Mouse (Mus musculus): ENCODE data around the gene Lsm14b.

The Lsm14b gene

DNA sequence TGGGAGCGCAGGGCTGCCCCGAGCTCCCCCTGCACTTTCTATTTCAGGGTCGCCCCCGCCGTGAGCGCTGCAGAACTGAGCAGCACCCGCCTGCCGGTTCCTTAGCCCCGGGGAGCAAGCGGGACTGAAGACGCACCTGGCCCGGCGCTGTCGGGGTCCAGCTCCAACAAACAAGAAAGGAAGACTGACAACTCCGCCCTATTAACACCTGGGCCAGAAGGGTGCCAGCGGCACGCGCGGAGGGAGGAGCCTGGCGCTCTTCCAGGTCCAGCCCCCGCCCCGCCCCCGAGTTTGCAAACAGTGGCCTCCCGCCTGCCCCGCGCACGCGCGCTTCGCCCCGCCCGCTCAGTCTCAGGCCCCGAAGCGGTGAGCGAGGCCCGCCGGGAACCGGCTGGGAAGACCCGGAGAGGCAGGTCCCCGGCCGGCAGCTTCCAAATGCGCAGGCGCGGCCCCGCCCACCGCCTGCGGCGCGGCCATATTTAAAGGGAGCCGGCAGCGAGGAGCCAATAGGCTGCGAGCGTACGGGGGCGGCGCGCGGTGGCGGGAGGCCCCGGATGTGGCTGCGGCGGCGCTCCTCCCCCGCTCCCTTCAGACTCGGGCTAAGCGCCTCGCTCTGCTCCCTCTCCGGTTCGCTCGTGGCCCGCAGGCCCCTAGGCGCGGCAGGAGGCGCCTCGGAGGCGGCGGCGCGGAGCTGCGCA lies at the start of gene Lsm14b:
Gene Lsm14b, plus strand, starts transcription at position 587 of the 698 bp plus-strand sequence.
- DNase-seq (ENCODE audit: low read depth, low spot score), result peak; percentile 98

DNA sequence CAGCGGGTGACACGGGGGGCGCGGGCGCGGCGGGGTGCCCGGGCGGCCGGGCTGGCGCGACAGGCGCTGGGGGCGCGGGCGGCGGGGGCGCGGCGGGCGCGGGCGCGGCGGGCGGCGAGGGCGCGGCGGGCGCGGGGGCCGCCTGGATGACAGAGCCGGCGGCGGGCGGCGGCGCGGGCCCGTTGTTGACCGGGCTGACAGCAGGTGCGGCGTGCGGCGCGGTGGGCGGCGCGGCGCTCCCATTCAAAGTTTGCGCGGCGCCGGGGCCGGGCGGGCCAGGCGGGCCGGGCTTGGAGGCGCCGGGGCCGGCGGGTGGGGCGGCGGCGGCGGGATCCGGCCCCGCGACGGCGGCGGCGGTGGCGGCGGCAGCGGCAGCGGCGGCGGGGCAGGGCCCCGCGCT lies 48.9 kb upstream of the Lsm14b start:
- DNase-seq (ENCODE audit: low read depth, low spot score), result no peak

DNA sequence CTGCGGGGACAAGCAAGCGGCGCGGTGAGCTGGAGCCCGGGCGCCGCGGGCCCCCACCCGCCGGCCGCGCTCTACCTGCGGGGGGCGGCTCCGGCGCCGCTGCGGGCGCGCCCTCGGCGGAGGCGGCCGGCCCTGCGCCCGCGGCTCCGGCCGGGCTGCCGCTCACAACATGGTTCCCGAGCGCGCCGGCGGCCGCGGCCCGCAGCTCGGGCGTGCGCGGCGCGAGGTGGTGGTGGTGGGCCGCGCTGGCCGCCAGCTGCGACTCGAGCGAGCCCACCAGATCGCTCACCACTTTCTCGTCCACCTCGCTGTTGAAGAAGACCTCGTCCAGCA lies 48.5 kb upstream of the Lsm14b start:
- DNase-seq (ENCODE audit: low read depth, low spot score), result no peak

GRCm38 (mm10) chr2:179976628-179977343 lies 48.0 kb upstream of the Lsm14b start, which contains the start of gene Taf4:
Gene Taf4 (minus strand): TSS chr2:179976646.
- DNase-seq (ENCODE audit: low read depth, low spot score), result peak; percentile 86

DNA sequence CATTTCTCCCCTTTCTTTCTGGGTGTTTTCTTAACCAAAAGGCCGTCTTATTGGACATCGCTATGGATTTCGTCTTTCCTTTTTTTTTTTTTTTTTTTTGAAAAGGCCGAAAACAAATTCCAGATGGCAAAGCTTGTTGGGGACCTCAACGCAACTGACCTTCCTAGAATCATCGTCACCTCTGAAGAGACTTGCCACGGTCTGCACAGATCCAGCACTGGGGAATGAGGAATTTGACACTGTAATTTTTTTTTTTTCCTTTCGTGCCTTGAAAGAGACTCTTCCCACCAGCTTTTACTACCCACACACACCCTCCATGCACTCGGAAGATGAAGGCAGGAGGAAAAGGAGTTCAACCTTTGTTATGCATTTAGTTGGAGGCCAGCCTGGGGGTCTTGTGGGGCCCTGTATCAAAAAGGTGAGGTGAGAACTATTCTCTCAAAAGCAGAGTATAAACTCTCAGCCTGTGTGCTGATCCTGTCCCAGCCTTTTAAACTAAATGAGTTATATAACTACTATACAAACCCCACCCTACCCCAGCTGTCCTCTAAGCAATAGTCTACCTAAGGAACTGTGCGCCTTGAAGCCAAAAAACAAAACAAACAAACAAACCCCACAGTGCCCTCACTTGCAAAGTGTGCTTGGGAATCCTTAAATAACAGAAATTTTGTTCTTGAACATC lies 47.3 kb upstream of the Lsm14b start:
- DNase-seq (ENCODE audit: low read depth, low spot score), result no peak

DNA sequence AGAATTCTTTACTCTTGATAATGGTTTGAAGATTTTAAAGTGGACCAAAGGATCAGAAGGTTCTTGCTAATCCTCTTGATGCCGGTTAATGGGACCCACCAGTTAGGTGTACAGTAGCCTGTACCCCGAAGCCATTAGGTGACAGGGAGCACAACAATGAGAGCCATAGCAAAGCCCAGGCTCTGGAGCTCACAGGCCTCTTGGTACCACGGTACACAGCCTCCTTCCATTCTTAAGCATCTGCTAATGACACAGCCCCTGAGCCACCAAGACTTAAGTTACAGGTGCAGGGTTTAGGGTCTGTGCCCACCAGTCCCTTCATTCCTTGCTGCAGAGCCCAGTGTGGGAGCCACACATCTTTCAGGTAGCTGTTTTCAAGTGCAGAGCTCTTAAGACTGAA lies 46.5 kb upstream of the Lsm14b start:
- DNase-seq (ENCODE audit: low read depth, low spot score), result no peak

DNA sequence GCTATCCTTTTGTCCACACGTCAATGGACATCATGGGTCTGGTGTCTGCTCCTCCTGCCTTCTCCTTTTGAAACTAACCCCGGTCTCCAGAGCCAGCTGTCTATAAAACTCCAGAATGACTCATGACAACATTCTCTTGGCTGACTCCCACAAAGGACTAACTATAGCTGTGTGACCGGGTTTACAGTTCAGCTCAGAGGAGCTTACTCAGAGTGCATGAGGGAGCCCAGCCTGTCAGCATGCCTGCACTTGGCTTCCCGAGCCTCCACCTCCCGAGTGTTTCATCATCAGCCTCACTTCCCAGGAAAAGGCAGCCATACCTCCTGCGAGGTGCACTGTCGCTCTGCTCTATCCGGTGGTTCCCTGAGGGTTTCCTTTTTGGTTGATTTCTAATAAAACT lies 45.0 kb upstream of the Lsm14b start:
- no peak for DNase-seq (ENCODE audit: low read depth, low spot score)

- DNase-seq (ENCODE audit: low read depth, low spot score), result no peak
These were observed 44.2 kb upstream of the Lsm14b start for GRCm38 (mm10) chr2:179980616-179981015.

DNA sequence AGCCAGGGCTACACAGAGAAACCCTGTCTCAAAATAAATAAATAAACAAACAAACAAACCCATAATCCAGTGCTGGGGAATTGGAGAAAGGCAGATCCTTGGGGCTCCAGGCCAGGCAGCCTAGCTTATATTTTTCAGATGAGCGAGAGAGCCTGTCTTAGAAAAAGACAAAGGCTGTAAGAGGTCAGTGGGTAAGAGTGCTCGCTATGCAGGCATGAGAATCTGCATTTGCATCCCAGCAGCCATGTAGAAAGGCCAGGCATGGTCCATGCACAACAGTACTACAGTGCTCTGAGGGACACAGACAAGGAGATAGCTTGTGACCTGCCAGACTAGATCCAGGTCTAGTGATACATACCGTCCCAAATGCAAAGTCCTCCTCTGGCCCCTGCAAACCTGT lies 42.1 kb upstream of the Lsm14b start:
- DNase-seq (ENCODE audit: low read depth, low spot score), result no peak

DNA sequence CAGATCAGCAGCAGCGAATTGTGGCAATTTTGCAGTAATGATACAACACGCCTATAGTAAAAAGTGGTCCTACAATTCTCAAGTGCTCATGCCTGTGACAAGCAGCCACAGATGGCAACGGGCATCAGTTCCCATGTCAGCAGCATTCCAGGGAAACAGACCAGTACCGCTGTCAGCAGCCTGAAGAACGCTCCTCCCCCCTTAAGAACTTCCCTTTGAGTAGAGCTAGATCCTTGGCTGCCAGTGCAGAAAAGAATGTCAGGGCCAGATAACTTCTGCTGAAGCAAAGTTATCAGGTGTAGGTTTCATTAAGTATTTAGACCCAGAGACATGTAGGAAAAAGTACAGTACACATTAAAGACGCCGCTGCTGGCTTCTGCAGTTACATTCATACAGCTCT lies 40.0 kb upstream of the Lsm14b start:
- no peak for DNase-seq (ENCODE audit: low read depth, low spot score)

- DNase-seq (ENCODE audit: low read depth, low spot score), result no peak
These were observed 39.1 kb upstream of the Lsm14b start for GRCm38 (mm10) chr2:179985695-179986094.

DNA sequence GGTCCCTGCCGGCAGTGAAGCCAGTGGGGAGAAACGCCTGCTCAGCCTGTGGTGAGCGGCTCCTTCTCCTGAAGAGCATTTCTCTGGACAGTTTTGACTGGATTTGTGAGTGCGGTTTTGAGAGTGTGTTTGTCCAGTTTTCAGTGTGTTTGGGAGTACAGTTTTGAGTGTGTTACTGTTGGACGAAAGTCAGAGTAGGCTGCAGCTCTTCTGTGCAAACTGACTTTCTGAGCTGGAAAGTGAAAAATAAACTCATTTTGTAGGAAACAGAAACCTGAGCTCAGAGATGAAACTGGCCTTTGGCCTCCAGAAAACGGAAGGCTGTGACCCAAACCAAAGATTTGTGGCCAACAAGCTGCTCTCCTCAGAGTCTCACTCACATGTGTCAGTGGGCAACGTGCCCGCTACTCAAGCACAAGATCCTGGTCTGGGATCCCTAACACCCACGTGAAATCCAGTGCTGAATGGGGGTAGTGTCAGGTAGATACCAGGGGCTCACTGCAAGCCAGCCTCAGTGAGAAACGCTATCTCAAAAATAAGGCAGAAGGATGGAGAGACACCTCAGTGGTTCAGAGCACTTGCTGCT lies 38.3 kb upstream of the Lsm14b start:
- no peak for DNase-seq (ENCODE audit: low read depth, low spot score)

DNA sequence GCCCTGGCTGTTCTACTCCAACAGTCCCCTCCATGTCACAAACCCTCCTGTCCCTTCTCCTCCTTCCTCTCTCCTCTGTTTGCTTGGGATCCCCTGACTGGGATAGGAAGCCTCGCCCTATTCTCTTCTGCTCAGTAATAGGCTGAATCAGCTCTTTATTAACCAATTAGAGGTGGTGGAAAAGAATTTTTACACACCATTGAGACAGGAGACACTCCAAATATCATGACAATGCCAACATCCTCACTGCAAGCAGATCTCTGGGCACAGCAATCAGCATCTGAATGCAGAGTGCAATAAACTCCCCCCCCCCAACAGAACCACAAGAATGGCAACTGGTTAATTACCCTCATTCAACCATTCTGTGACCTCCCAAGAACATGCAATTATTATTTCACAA lies 35.7 kb upstream of the Lsm14b start:
- DNase-seq (ENCODE audit: low read depth, low spot score), result no peak

- DNase-seq (ENCODE audit: low read depth, low spot score), result no peak
These were observed 31.7 kb upstream of the Lsm14b start for GRCm38 (mm10) chr2:179993071-179993470.

DNA sequence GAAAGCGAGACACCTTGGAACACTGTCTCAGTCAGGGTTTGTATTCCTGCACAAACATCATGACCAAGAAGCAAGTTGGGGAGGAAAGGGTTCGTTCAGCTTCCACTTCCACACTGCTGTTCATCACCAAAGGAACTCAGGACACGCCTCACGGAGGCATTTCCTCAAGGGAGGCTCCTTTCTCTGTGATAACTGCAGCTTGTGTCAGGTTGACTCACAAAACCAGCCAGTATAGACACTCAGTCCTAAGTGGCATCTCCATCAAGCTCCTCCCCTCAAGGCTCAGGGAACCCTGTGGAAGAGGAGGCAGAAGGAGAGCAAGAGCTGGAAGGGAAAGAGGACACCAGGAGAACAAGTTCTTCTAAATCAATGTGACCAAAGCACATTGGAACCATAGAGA lies 26.4 kb upstream of the Lsm14b start:
- no peak for DNase-seq (ENCODE audit: low read depth, low spot score)

DNA sequence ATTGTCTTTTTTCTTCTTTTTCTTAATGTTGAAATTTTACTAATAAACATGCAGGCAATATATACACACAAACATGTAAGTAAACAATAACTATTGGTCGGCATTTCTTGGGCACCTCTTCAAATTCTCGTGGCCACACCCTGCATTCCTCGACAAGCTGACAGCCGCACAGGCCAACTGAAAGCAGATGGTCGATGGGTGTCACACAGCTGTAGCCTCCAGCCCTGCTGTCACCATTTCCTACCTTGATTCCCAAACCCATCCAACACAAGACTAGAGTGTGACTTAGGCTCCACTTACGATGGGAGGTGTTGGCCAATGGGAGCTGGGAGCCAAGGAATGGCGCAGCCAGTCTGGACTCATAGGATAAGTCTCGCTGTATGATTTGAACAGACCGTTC lies 23.2 kb upstream of the Lsm14b start:
- no peak for DNase-seq (ENCODE audit: low read depth, low spot score)

- peak; percentile 44 for DNase-seq (ENCODE audit: low read depth, low spot score)
These were observed 19.0 kb upstream of the Lsm14b start for GRCm38 (mm10) chr2:180005656-180006351.

GRCm38 (mm10) chr2:180006352-180007017 lies 18.3 kb upstream of the Lsm14b start:
- DNase-seq (ENCODE audit: low read depth, low spot score), result no peak

- DNase-seq (ENCODE audit: low read depth, low spot score), result no peak
These were observed 14.1 kb upstream of the Lsm14b start for GRCm38 (mm10) chr2:180010686-180011085.

- no peak for DNase-seq (ENCODE audit: low read depth, low spot score)
These were observed 13.4 kb upstream of the Lsm14b start for GRCm38 (mm10) chr2:180011370-180011769.

- no peak for DNase-seq (ENCODE audit: low read depth, low spot score)
These were observed 11.1 kb upstream of the Lsm14b start for GRCm38 (mm10) chr2:180013686-180014085.

Data from retina, postnatal 7 days (tissue).